Mouse (Mus musculus) hindbrain, embryonic 16.5 days (tissue): ENCODE measurements around the gene Flna. TPM values are rescaled to one million over a fixed set of nuclear protein-coding genes. Genes with fewer than 3 reads are reported as not detected.

Source experiments
- ATAC-seq: fragments of 200-750 bp; cut with Nextera tagmentation; 2 replicates; pipeline ENCODE4 v1.8.0; 2017; ENCODE audit warnings: moderate TSS enrichment, moderate library complexity
- H3K27ac ChIP-seq: fragments of 300-500 bp; sonication (generic); 2 replicates; pipeline ENCODE4 v1.5.1; 2014; ENCODE audit warnings: low read depth, mild to moderate bottlenecking, control low read depth, low read length, moderate library complexity
- H3K27me3 ChIP-seq: fragments of 300-500 bp; sonication (generic); replicated peaks from 2 replicates; pipeline ENCODE4 v1.6.1; 2014; ENCODE audit warnings: low read length; ENCODE audit not compliant: control insufficient read depth, insufficient read depth
- H3K36me3 ChIP-seq: fragments of 300-500 bp; sonication (generic); 2 replicates; pipeline ENCODE4 v1.6.1; 2014; ENCODE audit warnings: mild to moderate bottlenecking, low read length, moderate library complexity, mixed read lengths; ENCODE audit not compliant: control insufficient read depth, insufficient read depth
- H3K4me1 ChIP-seq: fragments of 300-500 bp; sonication (generic); 2 replicates; pipeline ENCODE4 v1.6.1; 2014; ENCODE audit warnings: low read depth, low read length; ENCODE audit not compliant: control insufficient read depth, insufficient read depth
- H3K4me2 ChIP-seq: fragments of 300-500 bp; sonication (generic); 2 replicates; pipeline ENCODE4 v1.6.1; 2014; ENCODE audit warnings: mild to moderate bottlenecking, low read length, control low read depth, moderate library complexity
- H3K4me3 ChIP-seq: fragments of 300-500 bp; sonication (generic); 2 replicates; pipeline ENCODE4 v1.5.1; 2014; ENCODE audit warnings: mild to moderate bottlenecking, low read length, control low read depth, moderate library complexity
- H3K9ac ChIP-seq: fragments of 300-500 bp; sonication (generic); 2 replicates; pipeline ENCODE4 v1.6.1; 2014; ENCODE audit warnings: low read depth, mild to moderate bottlenecking, control low read depth, low read length, moderate library complexity
- H3K9me3 ChIP-seq: fragments of 300-500 bp; sonication (generic); 2 replicates; pipeline ENCODE4 v1.6.1; 2014; ENCODE audit warnings: mild to moderate bottlenecking, low read length, moderate library complexity; ENCODE audit not compliant: control insufficient read depth
- WGBS: fragments of 180-500 bp; shearing (Covaris S2); extraction: QIAGEN DNeasy Blood & Tissue Kit; methylation state at CpG from one replicate; pipeline ENCODE4 v1.1.7; 2014; 5-methylcytosine and 5-hydroxymethylcytosine counted together
- polyA plus RNA-seq: library from polyadenylated mRNA; unstranded; fragments of >200 nt; fragmentation: Nextera tagmentation; extraction: Ambion mirVana; gene quantifications from 2 replicates; pipeline ENCODE4 v1.2.1, GENCODE M21; 2015

Gene Flna
- polyA plus RNA-seq, 1 experiment from 2014 or later, result 77.4 TPM

DNA sequence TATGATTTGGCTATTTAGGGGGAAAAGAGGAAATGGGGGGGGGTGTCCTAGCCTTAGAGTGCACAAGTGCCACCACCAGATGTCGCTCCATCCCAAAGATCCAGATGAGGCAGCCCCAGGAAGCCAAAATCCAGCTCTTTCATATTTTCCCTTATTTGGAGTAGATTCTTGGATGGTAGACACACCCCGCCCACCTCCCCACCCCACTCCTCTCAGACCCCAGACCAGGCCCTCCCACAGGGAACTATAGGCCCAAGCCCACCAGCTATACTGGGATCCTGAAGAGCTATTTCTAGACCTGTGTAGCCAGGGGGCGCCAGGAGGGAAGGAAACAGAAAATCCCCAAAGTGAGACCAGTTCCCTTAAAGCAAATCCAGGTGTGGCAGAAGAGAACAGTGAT, 969 bp downstream of the Flna start:
- Histone ChIP-seq H3K9me3 (no peaks in the 10 kb centered on the region), H3K4me2 (peak overlapping the region; percentile 68), H3K27me3 (no peaks in the 10 kb centered on the region), H3K27ac (no peak overlapping the region), H3K36me3 (no peaks in the 10 kb centered on the region), H3K4me3 (peak overlapping the region; percentile 47; the same call in 1 of the 2 replicates), H3K9ac (no peak overlapping the region), H3K4me1 (peaks cover 4% of the 10 kb centered on the region)
- 6% methylated on average over 3 of the region's 3 CpGs for WGBS
- no peak for ATAC-seq

DNA sequence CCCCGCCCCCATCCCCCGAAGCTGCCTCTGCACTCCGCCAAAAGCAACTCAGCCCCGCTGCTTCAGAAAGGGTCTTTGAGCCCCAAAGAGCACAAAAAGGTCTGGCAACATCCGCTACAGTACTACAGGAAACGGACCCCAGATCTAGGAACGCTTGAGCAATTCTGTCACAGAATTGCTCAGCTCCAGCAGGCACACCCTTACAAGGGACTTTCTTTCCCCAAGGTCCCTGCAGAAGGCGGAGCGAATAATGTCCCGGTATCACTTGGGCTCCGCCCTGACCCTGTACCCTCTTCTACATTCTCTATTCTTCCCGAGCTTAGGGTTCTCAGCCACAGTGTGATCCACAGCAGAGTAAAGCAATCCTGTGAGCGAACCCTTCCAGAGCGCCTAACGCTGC, 2.9 kb downstream of the Flna start:
- peak; percentile 49 for ATAC-seq
- Histone ChIP-seq H3K27me3 (no peaks in the 10 kb centered on the region), H3K36me3 (peaks cover 6% of the 10 kb centered on the region; the same call in 1 of the 2 replicates), H3K4me2 (peak overlapping the region; percentile 57), H3K4me3 (peak overlapping the region; percentile 58), H3K9me3 (no peaks in the 10 kb centered on the region), H3K9ac (peak overlapping the region; percentile 50), H3K4me1 (peaks cover 11% of the 10 kb centered on the region), H3K27ac (peak overlapping the region; percentile 36; the same call in 1 of the 2 replicates)
- 41% methylated on average over 8 of the region's 15 CpGs for WGBS

DNA sequence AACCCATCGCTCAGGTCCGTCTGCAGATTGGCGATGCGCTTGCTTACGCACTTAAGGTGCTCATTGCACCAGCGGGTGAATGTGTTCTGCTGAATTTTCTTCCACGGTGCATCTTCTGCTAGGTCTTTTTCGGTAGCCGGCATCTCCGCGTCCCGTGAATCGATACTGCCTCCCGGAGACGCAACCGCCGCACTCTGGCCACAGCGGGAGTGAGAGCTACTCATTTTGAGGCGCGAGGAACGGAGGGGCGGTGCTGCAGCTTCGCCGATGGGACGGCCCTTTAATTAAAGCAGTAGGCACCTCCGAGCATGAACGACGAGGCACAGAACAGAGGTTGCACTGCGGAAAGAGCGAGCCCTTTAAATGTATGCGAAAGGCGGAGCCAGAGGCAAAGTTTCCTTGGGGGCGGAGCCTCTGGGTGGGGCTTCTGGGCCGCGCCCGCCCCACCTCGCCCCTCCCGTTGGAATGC, 3.4 kb downstream of the Flna start:
- Histone ChIP-seq H3K4me1 (peaks cover 11% of the 10 kb centered on the region), H3K36me3 (peaks cover 6% of the 10 kb centered on the region; the same call in 1 of the 2 replicates), H3K9ac (peak overlapping the region; percentile 74), H3K4me2 (peak overlapping the region; percentile 57), H3K9me3 (no peaks in the 10 kb centered on the region), H3K27me3 (no peaks in the 10 kb centered on the region), H3K27ac (peak overlapping the region; percentile 83), H3K4me3 (peak overlapping the region; percentile 58)
- WGBS, result 15% methylated on average over 35 of the region's 38 CpGs
- peak; percentile 91 for ATAC-seq

DNA sequence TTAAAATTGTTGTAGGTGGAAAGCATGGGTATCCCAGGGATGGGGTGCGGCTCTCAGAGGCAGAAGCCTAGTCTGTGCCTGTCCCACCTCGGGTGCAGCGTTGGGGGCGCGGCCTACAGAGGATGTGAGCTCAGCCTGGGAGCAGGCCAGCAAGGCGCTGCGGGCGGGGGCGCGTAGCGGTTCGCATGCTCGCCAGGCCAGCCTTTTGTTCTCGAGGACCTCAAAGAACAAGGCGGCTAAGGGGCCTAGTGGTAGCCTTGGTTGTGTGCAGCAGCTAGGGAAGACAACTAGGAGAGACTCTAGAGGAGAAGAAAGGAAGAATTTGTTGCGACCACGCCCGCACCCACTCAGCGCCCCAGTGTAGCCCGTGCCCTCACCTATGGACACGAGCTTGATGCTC, 3.9 kb downstream of the Flna start:
- H3K36me3 ChIP-seq, result peaks cover 9% of the 10 kb centered on the region
- peak overlapping the region; percentile 83 for H3K27ac ChIP-seq
- H3K9me3 ChIP-seq, result no peaks in the 10 kb centered on the region
- H3K9ac ChIP-seq, result peak overlapping the region; percentile 74
- whole genome bisulfite sequencing, result 23% methylated on average over 21 of the region's 21 CpGs
- peak overlapping the region; percentile 49 for H3K4me2 ChIP-seq
- ATAC-seq, result peak; percentile 45
- no peaks in the 10 kb centered on the region for H3K27me3 ChIP-seq
- peaks cover 11% of the 10 kb centered on the region for H3K4me1 ChIP-seq
- H3K4me3 ChIP-seq, result peak overlapping the region; percentile 58

DNA sequence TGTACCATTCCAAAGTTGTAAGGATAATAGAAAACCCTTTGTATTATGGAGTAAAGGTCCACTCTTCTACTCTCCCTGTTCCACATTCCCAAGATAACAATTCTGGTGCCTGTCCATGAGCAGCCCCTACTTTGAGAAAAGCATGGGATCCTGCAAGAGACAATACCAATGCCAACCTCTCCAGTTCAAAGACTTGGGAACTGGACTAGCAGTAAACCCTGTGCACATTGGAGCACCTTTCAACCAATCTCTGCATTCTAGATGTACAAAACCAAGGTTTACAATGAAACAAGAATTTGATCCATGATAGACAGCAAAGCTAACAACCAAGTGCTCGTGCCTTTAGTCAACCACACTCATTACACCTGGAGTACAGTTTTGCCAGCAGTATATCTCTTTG, 4.5 kb downstream of the Flna start:
- Histone ChIP-seq H3K27ac (peak overlapping the region; percentile 1; the same call in 1 of the 2 replicates), H3K27me3 (no peaks in the 10 kb centered on the region), H3K36me3 (peaks cover 14% of the 10 kb centered on the region), H3K4me3 (peak overlapping the region; percentile 58), H3K4me1 (peaks cover 11% of the 10 kb centered on the region), H3K4me2 (peak overlapping the region; percentile 49), H3K9ac (peak overlapping the region; percentile 74), H3K9me3 (no peaks in the 10 kb centered on the region)
- no peak for ATAC-seq
- 23% methylated on average over 1 of the region's 1 CpGs for WGBS

DNA sequence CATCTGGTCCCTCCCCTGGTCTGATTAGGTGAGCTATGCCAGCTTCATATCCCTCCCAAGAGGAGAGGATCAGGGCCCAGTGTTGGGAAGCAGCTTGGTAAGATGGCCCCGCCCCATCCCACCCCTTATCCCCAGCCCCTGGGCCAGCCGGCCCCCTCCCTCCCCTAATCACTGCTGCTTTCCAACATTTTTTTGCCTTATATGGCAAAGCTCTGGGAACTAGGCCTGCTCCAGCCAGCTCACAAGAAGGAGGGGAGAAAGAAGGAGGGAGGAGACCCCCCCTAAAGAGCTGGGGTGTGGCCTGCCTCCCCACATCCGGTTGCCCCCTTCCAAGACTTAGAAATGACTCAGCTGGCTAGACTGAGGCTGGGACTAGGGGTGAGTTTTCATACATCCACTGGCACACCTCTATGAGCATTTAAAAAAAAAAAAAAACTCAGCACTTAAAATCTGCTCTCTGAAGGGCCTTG, 5.0 kb downstream of the Flna start:
- H3K27ac ChIP-seq, result peak overlapping the region; percentile 40; the same call in 1 of the 2 replicates

DNA sequence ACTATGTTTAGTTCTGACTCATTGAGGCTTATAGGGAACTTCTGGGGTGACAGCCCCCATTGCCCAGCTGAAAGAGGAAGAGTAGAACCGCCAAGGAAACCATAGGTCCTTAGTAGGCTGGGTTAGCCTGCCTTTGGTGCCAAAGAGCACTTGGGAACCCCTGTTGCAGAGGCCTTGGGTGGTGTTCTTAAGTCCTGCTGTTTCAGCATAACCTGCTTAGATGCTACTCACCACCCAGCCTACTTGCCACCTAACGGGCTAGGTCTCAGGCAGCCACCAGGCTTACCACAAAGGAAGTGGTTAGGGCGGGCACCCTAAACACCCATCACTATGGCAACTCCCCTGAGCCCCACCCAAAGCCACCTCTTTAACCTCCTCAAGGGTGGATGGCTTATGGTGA, 5.8 kb downstream of the Flna start:
- Histone ChIP-seq H3K27me3 (no peaks in the 10 kb centered on the region), H3K9me3 (no peaks in the 10 kb centered on the region), H3K4me3 (peak overlapping the region; percentile 58), H3K4me2 (peak overlapping the region; percentile 49), H3K36me3 (peaks cover 20% of the 10 kb centered on the region), H3K4me1 (peaks cover 11% of the 10 kb centered on the region), H3K9ac (no peak overlapping the region), H3K27ac (no peak overlapping the region)
- no peak for ATAC-seq
- WGBS, result 70% methylated on average over 3 of the region's 3 CpGs

More for the DNA sequence above, 5.0 kb downstream of the Flna start:
- Histone ChIP-seq H3K9ac (peak overlapping the region; percentile 74; the same call in 1 of the 2 replicates), H3K4me1 (peaks cover 11% of the 10 kb centered on the region), H3K9me3 (no peaks in the 10 kb centered on the region), H3K27me3 (no peaks in the 10 kb centered on the region), H3K4me3 (peak overlapping the region; percentile 58), H3K36me3 (peaks cover 16% of the 10 kb centered on the region), H3K4me2 (peak overlapping the region; percentile 49)
- 38% methylated on average over 3 of the region's 3 CpGs for WGBS
- peak; percentile 50 for ATAC-seq

DNA sequence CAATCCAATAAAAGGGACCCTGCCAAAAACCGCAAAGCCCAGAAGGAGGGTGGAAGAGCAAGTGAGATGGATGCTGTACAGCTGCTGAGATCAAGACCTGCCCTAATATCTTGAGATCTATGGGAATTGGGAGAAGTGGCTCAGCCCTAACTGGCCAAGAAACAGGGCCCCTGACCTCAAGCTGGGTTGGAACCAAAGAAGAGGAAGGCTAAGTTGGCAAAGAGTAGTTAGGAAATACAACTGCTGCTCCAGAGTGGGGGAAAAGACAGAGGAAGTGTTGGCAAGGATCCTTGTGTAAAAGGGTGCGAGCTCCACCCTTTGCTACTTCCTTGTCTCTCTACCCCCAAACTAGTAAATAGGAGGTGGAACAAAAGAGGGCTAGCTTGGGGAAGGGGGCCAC, 6.2 kb downstream of the Flna start:
- H3K4me2 ChIP-seq, result peak overlapping the region; percentile 49
- no peak overlapping the region for H3K9ac ChIP-seq
- 76% methylated on average over 2 of the region's 2 CpGs for WGBS
- ATAC-seq, result no peak
- H3K4me1 ChIP-seq, result peaks cover 11% of the 10 kb centered on the region
- peak overlapping the region; percentile 58; the same call in 1 of the 2 replicates for H3K4me3 ChIP-seq
- no peaks in the 10 kb centered on the region for H3K9me3 ChIP-seq
- H3K36me3 ChIP-seq, result peaks cover 20% of the 10 kb centered on the region
- H3K27ac ChIP-seq, result no peak overlapping the region
- H3K27me3 ChIP-seq, result no peaks in the 10 kb centered on the region

DNA sequence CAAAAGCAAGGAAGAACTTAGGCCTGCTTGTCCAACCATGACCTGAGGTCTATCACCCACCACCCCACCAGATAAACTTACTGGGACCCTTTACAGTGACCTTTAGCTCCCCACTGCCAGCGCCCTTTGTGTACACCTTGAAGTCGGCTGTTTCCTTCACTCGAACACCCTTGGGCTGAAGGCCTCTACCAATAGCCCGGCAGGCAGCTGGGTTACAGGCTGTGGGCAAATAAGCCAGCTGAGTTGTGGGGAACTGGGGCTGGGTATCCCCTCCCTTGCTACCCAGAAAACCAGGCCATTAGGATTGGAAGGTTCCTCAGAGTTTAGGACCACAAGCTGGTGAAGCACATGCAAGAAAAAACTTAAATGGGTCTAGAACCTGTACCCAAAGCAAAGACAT, 9.3 kb downstream of the Flna start:
- WGBS, result 92% methylated on average over 4 of the region's 4 CpGs
- no peaks in the 10 kb centered on the region for H3K27me3 ChIP-seq
- no peak overlapping the region for H3K4me2 ChIP-seq
- H3K4me3 ChIP-seq, result no peak overlapping the region
- peaks cover 11% of the 10 kb centered on the region for H3K4me1 ChIP-seq
- H3K36me3 ChIP-seq, result peaks cover 37% of the 10 kb centered on the region
- H3K9me3 ChIP-seq, result no peaks in the 10 kb centered on the region
- no peak overlapping the region for H3K27ac ChIP-seq
- no peak for ATAC-seq
- no peak overlapping the region for H3K9ac ChIP-seq
